Mouse (Mus musculus) embryonic facial prominence, embryonic 11.5 days (tissue): ENCODE measurements around the gene Rad51c. TPM values are rescaled to one million over a fixed set of nuclear protein-coding genes. Genes with fewer than 3 reads are reported as not detected.
"Not testable (repeated sequence)": the region's sequence is repeated elsewhere in the genome, so short reads cannot be mapped to it uniquely, and the experiment has no call there.

ENCODE experiments used
- ATAC-seq: fragments of 200-750 bp; cut with Nextera tagmentation; replicated peaks from 2 replicates; pipeline ENCODE4 v1.8.0; 2017; ENCODE audit warnings: low read depth; ENCODE audit not compliant: insufficient number of reproducible peaks, low FRiP score, low TSS enrichment
- DNase-seq: peaks from one replicate; pipeline ENCODE4 v3.0.0-alpha.2; 2015; ENCODE audit warnings: low spot score
- H3K27ac ChIP-seq: fragments of 300-500 bp; sonication (generic); replicated peaks from 2 replicates; pipeline ENCODE4 v1.5.1; 2014; ENCODE audit warnings: mild to moderate bottlenecking, low read depth, low read length, control low read depth
- H3K27me3 ChIP-seq: fragments of 300-500 bp; sonication (generic); 2 replicates; pipeline ENCODE4 v1.6.1; 2014; ENCODE audit warnings: mild to moderate bottlenecking, low read length, moderate library complexity, mixed read lengths; ENCODE audit not compliant: control insufficient read depth, insufficient read depth
- H3K36me3 ChIP-seq: fragments of 300-500 bp; sonication (generic); replicated peaks from 2 replicates; pipeline ENCODE4 v1.6.1; 2014; ENCODE audit warnings: low read depth, mild to moderate bottlenecking, low read length, moderate library complexity, mixed read lengths; ENCODE audit not compliant: control insufficient read depth, insufficient read depth
- H3K4me1 ChIP-seq: fragments of 300-500 bp; sonication (generic); 2 replicates; pipeline ENCODE4 v1.6.1; 2014; ENCODE audit warnings: low read length, mixed read lengths; ENCODE audit not compliant: control insufficient read depth, insufficient read depth
- H3K4me2 ChIP-seq: fragments of 300-500 bp; sonication (generic); 2 replicates; pipeline ENCODE4 v1.6.1; 2014; ENCODE audit warnings: low read depth, mild to moderate bottlenecking, control low read depth, low read length, moderate library complexity
- H3K4me3 ChIP-seq: fragments of 300-500 bp; sonication (generic); 2 replicates; pipeline ENCODE4 v1.5.1; 2014; ENCODE audit warnings: low read depth, low read length, control low read depth
- H3K9ac ChIP-seq: fragments of 300-500 bp; sonication (generic); replicated peaks from 2 replicates; pipeline ENCODE4 v1.6.1; 2014; ENCODE audit warnings: mild to moderate bottlenecking, control low read depth, low read length
- H3K9me3 ChIP-seq: fragments of 300-500 bp; sonication (generic); replicated peaks from 2 replicates; pipeline ENCODE4 v1.6.1; 2016; ENCODE audit warnings: mild to moderate bottlenecking, low read length, inconsistent platforms, mixed read lengths; ENCODE audit not compliant: control insufficient read depth
- WGBS: fragments of 180-500 bp; shearing (Covaris S2); extraction: QIAGEN DNeasy Blood & Tissue Kit; methylation state at CpG from one replicate; pipeline ENCODE4 v1.1.7; 2014; 5-methylcytosine and 5-hydroxymethylcytosine counted together
- polyA plus RNA-seq: library from polyadenylated mRNA; unstranded; fragments of >200 nt; fragmentation: Nextera tagmentation; extraction: Ambion mirVana; gene quantifications from 2 replicates; pipeline ENCODE4 v1.2.1, GENCODE M21; 2014

Gene Rad51c
- 12.1 and 13.5 TPM in 2 replicates for polyA plus RNA-seq

- DNase-seq (no peak), ATAC-seq (no peak)
- 72% methylated on average over 27 of the region's 27 CpGs for WGBS
- no peaks in the 10 kb centered on the region for H3K27me3 ChIP-seq
- H3K4me2 ChIP-seq, result peak within 1 kb of the TSS; percentile 42
- H3K27ac ChIP-seq, result peak within 1 kb of the TSS; percentile 88
- peak within 1 kb of the TSS; percentile 55 for H3K4me3 ChIP-seq
- H3K4me1 ChIP-seq, result no peaks in the 10 kb centered on the region
- H3K36me3 ChIP-seq, result no peaks in the 10 kb centered on the region
- no peaks in the 10 kb centered on the region for H3K9me3 ChIP-seq
- H3K9ac ChIP-seq, result peak within 1 kb of the TSS; percentile 78
Measured at GRCm38 (mm10) chr11:87404876-87405275, at the start of gene Rad51c, which contains the start of gene Tex14. Rad51c (minus strand) TSS chr11:87404954. Tex14 (plus strand) TSS chr11:87405065.

GRCm38 (mm10) chr11:87454035-87454690 is 49.4 kb upstream of the Rad51c start:
- no peaks in the 10 kb centered on the region for H3K36me3 ChIP-seq
- DNase-seq, result no peak
- ATAC-seq, result no peak
- no peak overlapping the region for H3K4me3 ChIP-seq
- H3K4me1 ChIP-seq, result no peaks in the 10 kb centered on the region
- no peak overlapping the region for H3K4me2 ChIP-seq
- no peaks in the 10 kb centered on the region for H3K27me3 ChIP-seq
- WGBS, result 92% methylated on average over 2 of the region's 2 CpGs
- H3K9me3 ChIP-seq, result no peaks in the 10 kb centered on the region
- H3K9ac ChIP-seq, result no peak overlapping the region; the same call in 1 of the 2 replicates
- no peak overlapping the region for H3K27ac ChIP-seq

GRCm38 (mm10) chr11:87453216-87454034 is 48.7 kb upstream of the Rad51c start:
- no peak overlapping the region for H3K4me2 ChIP-seq
- no peak overlapping the region; the same call in 1 of the 2 replicates for H3K9ac ChIP-seq
- H3K4me3 ChIP-seq, result no peak overlapping the region
- no peak overlapping the region for H3K27ac ChIP-seq
- ATAC-seq, result no peak
- no peaks in the 10 kb centered on the region for H3K4me1 ChIP-seq
- H3K36me3 ChIP-seq, result no peaks in the 10 kb centered on the region
- no peaks in the 10 kb centered on the region for H3K9me3 ChIP-seq
- no peaks in the 10 kb centered on the region for H3K27me3 ChIP-seq
- peak; percentile 29 for DNase-seq
- 20% methylated on average over 13 of the region's 13 CpGs for WGBS

GRCm38 (mm10) chr11:87452779-87453178 is 48.0 kb upstream of the Rad51c start:
- H3K9ac ChIP-seq, H3K36me3 ChIP-seq, H3K27me3 ChIP-seq, H3K27ac ChIP-seq, H3K4me2 ChIP-seq, DNase-seq, H3K4me3 ChIP-seq, H3K9me3 ChIP-seq, ATAC-seq, H3K4me1 ChIP-seq: not testable (repeated sequence)
- WGBS, result 79% methylated on average over 7 of the region's 8 CpGs

- not testable (repeated sequence) for H3K4me3 ChIP-seq, DNase-seq, H3K4me1 ChIP-seq, ATAC-seq, H3K36me3 ChIP-seq, H3K9me3 ChIP-seq, H3K4me2 ChIP-seq, H3K27me3 ChIP-seq, H3K9ac ChIP-seq, H3K27ac ChIP-seq
- WGBS, result 58% methylated on average over 5 of the region's 5 CpGs
Measured at GRCm38 (mm10) chr11:87449847-87450246, 45.1 kb upstream of the Rad51c start.

- no peak overlapping the region; the same call in 1 of the 2 replicates for H3K27ac ChIP-seq
- no peak for ATAC-seq
- H3K27me3 ChIP-seq, result no peaks in the 10 kb centered on the region
- H3K4me1 ChIP-seq, result no peaks in the 10 kb centered on the region
- no peak for DNase-seq
- WGBS, result 8% methylated on average over 3 of the region's 3 CpGs
- H3K4me3 ChIP-seq, result no peak overlapping the region
- no peaks in the 10 kb centered on the region for H3K36me3 ChIP-seq
- no peak overlapping the region for H3K4me2 ChIP-seq
- no peak overlapping the region for H3K9ac ChIP-seq
- H3K9me3 ChIP-seq, result no peaks in the 10 kb centered on the region
Measured at GRCm38 (mm10) chr11:87449200-87449547, 44.4 kb upstream of the Rad51c start.

GRCm38 (mm10) chr11:87448476-87449199 is 43.9 kb upstream of the Rad51c start:
- not testable (repeated sequence) for H3K36me3 ChIP-seq, H3K4me2 ChIP-seq, H3K27me3 ChIP-seq, H3K9ac ChIP-seq, H3K4me1 ChIP-seq, H3K4me3 ChIP-seq, H3K9me3 ChIP-seq, H3K27ac ChIP-seq
- WGBS, result 0% methylated on average over 6 of the region's 32 CpGs
- ATAC-seq (peak; percentile 97), DNase-seq (peak; percentile 88)
